Mouse (Mus musculus): Measurements from ENCODE around the gene Atp6v1g3.

Gene Atp6v1g3

GRCm38 (mm10) chr1:138289455-138290425, 16.2 kb downstream of the Atp6v1g3 start:
- DNase-seq, result no peak

- no peak for DNase-seq
Measured at GRCm38 (mm10) chr1:138291463-138291862, 17.9 kb downstream of the Atp6v1g3 start.

- no peak for DNase-seq
Measured at GRCm38 (mm10) chr1:138294487-138294886, 20.9 kb downstream of the Atp6v1g3 start.

- no peak for DNase-seq
Measured at GRCm38 (mm10) chr1:138298156-138298555, 24.6 kb downstream of the Atp6v1g3 start.

GRCm38 (mm10) chr1:138299576-138299975, 26.0 kb downstream of the Atp6v1g3 start:
- no peak for DNase-seq

GRCm38 (mm10) chr1:138301920-138302319, 28.4 kb downstream of the Atp6v1g3 start:
- DNase-seq, result no peak

GRCm38 (mm10) chr1:138302756-138303155, 29.2 kb downstream of the Atp6v1g3 start:
- no peak for DNase-seq

- no peak for DNase-seq
Measured at GRCm38 (mm10) chr1:138303296-138303695, 29.8 kb downstream of the Atp6v1g3 start.

GRCm38 (mm10) chr1:138304141-138304915, 30.8 kb downstream of the Atp6v1g3 start:
- no peak for DNase-seq

- no peak for DNase-seq
Measured at GRCm38 (mm10) chr1:138322657-138323056, 49.1 kb downstream of the Atp6v1g3 start.

- no peak for DNase-seq
Measured at GRCm38 (mm10) chr1:138323076-138323630, 49.6 kb downstream of the Atp6v1g3 start.

GRCm38 (mm10) chr1:138326091-138326490, 52.6 kb downstream of the Atp6v1g3 start:
- DNase-seq, result peak; percentile 16

GRCm38 (mm10) chr1:138326566-138326965, 53.0 kb downstream of the Atp6v1g3 start:
- DNase-seq, result peak; percentile 19

- DNase-seq, result no peak
Measured at GRCm38 (mm10) chr1:138327466-138328245, 54.1 kb downstream of the Atp6v1g3 start.

GRCm38 (mm10) chr1:138328320-138328719, 54.8 kb downstream of the Atp6v1g3 start:
- DNase-seq, result peak; percentile 70

GRCm38 (mm10) chr1:138330556-138330955, 57.0 kb downstream of the Atp6v1g3 start:
- DNase-seq, result no peak

- no peak for DNase-seq
Measured at GRCm38 (mm10) chr1:138331596-138331995, 58.1 kb downstream of the Atp6v1g3 start.

GRCm38 (mm10) chr1:138334701-138335100, 61.2 kb downstream of the Atp6v1g3 start:
- DNase-seq, result no peak

GRCm38 (mm10) chr1:138337417-138337816, 63.9 kb downstream of the Atp6v1g3 start:
- DNase-seq, result no peak
